Mouse (Mus musculus) left cerebral cortex, postnatal 36 days (tissue): ENCODE data around the gene Eng. TPM values are rescaled to one million over a fixed set of nuclear protein-coding genes. Genes with fewer than 3 reads are reported as not detected.

Source experiments
- DNase-seq, 2 experiments: peaks; one replicate each; pipeline ENCODE4 v3.0.0; 2021 to 2022; ENCODE audit warnings: low spot score in 2 of 2, mixed read lengths in 1 of 2
- intact Hi-C: fragments of 180-260 bp; cut with DNase I; formaldehyde crosslinking; loops from one replicate; pipeline ENCODE4 v1.15.1; 2025
- total RNA-seq, 2 experiments: library from RNA; stranded (reverse); gene quantifications; 2 replicates each; pipeline ENCODE4 v1.2.3; 2021

Eng gene
- total RNA-seq, 2 experiments from 2014 or later = 22.0 to 26.1 TPM

- intact Hi-C loops = no loop called here
- no peak for DNase-seq
Measured at GRCm38 (mm10) chr2:32699680-32700079, 53.3 kb downstream of the Eng start.

- no peak for DNase-seq
- intact Hi-C loops = no loop called here
Measured at GRCm38 (mm10) chr2:32700966-32701743, 54.8 kb downstream of the Eng start.

GRCm38 (mm10) chr2:32703046-32703445, 56.7 kb downstream of the Eng start:
- DNase-seq = no peak
- intact Hi-C loops = no loop called here

DNA sequence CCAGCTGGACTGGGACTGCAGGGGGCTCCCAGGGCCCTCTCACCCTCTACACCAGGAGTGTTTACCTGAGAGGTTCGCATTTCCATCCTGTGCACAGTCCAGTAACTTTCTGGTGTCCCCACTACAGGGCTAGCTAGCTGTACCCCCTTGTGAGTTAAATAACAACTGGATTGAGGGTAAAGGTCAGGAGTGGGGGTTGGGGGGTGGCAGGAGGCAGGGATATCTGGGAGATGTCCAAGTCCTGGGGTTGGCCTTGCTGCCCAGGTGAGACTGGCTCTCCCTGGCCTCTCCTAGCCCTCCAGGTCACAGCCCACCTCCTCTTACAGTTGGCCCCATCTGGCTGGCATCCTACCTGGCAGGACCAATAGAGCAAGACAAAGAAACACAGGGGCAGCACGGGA, 57.6 kb downstream of the Eng start, which contains the start of gene Fpgs:
Gene Fpgs (minus strand): TSS at position 125 of the 401 bp plus-strand sequence.
- DNase-seq = no peak
- intact Hi-C loops = no loop called here

- DNase-seq = no peak
- intact Hi-C loops = no loop called here
Measured at GRCm38 (mm10) chr2:32705018-32705417, 58.6 kb downstream of the Eng start.

DNA sequence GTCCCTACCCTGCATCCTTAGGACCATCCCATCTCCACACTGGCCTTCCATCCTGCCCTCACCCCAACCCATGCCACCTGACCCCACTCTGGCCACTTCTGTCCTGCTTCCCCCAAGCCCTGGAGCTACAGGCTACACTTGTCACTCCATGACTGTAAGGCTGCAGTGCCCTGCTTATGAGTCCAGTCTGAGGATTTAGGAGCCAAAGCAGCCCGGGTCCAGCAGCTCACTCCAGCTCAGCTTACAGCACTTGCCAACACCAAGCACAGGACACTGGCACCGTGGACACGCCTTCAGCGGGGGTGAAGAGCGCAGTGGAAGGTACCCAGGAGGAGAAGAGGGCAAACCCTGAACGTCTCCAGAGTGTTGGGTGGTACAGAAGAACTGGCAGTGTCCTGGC, 60.6 kb downstream of the Eng start:
- intact Hi-C loops = no loop called here
- no peak for DNase-seq

DNA sequence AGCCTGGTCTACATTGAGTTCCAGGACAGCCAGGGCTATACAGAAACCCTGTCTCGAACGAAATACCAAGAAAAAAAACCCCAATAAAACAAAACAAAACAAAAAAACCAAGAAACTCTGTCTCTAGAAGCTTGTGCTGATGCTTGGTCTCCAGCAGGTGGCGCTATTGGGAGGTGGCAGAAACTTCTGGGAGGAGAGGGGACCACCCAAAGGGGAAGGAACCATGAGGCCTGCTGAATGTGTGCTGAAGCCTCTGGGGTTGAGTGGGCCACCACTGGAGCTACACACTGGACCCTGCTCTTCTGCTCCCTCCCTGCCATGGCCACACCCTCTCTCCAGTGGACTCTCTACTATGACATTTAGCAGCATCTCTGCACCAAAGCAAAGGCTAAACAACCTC, 62.2 kb downstream of the Eng start:
- intact Hi-C loops = no loop called here

GRCm38 (mm10) chr2:32709521-32710137, 63.2 kb downstream of the Eng start:
- intact Hi-C loops = loop anchor here (5.0 kb wide), 1 partner anchor 148 kb away; no protein-coding TSS in a partner anchor

More for the DNA sequence above, 62.2 kb downstream of the Eng start:
- no peak for DNase-seq

DNA sequence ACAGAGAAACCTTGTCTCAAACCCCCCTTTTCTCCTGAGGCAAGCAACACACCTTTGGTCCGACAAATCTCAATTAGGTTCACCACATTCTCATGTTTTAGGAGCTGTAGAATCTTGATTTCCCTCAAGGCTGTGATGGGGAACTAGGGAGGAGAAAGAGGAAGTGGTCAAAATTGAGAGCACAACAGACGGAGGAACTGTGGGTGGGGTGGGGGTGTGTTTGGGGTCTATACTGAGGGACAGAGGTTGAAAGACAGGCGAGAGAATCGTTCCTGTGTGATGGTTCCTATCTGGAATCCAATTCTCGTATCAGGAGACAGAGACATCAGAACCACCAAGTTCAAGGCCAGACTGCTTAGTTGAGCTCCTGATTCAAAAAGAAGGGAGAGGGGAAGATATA, 64.0 kb downstream of the Eng start:
- DNase-seq = no peak
- intact Hi-C loops = loop anchor here (5.0 kb wide), 1 partner anchor 147 kb away; no protein-coding TSS in a partner anchor

More at GRCm38 (mm10) chr2:32709521-32710137, 63.2 kb downstream of the Eng start:
- no peak for DNase-seq

DNA sequence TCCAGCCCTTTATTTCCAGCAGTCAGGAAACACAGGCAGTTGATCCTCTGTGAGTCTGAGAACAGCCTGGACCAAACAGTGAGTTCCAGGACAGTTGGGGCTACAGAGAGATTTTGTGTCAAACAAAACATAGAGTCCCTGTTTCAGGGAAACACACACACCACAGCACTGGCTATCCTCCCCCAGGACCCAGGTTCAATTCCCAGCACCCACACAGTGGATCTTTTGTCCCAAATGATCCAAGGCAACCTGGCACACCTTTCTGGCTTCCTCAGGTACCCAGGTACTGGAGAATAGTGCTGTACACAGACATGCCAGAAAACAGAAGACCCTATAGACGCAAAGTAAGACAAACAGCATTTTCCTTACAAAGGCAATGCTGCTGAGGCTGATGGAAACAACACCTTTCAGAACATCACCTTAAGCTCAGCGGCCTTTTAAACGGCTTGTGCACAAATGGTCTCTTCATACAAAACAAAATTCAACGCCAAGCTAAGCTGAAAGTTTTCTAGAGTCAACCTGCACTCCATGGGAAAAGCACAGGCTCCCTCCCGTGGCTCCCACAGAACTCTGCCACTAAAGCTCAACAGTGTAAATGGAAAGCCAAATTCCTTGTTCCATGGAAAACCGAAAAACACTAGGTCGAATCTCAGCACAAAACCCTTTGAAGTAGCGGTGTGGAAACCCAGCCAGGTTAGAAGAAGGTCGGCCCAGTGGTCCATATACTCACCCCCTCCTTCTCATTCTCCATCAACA, 65.1 kb downstream of the Eng start:
- DNase-seq = no peak
- intact Hi-C loops = loop anchor here (1.0 to 5.0 kb wide), 2 partner anchors 17 to 146 kb away; no protein-coding TSS in a partner anchor

DNA sequence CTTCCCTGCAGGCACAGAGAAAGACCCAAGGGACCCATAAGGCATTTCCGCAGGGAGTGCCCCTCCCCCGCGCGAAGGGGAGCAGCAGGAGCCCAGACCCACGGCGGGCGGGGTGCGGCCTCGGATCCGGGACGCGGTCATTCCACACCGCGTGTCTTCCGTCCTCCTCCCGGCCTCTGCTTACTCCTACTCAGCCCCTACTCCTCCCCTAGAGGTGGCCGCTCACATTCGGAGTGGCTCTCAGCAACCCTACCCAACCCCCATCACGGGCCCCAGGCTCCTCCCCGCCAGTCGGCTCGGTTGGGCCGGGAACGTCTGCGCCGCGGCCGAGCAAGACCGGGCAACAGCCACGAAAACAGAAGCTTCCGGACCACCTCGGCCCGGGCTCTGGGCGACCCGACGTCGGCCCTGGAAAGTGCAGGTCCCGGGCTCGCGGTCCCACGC, 65.7 kb downstream of the Eng start:
- peak in 1 of 2 experiments; percentile 67 for DNase-seq
- intact Hi-C loops = loop anchor here (5.0 kb wide), 1 partner anchor 145 kb away; no protein-coding TSS in a partner anchor

DNA sequence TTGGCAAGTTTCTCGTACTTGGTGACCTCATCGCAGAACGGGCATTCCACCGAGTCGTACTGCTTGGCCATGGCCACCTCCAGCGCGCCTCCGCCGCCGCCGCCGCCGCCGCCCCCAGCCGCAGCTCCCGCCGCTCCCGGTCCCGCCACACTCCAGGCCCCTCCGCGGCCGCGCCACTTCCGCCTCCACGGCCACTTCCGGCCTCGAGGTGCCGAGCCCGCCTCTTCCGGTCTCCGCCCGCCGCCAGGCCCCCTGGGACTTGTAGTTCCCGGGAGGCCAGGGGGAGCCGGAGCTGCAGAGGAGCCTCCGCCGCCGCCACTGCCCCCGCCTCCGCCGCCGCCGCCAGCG, 66.2 kb downstream of the Eng start:
- intact Hi-C loops = loop anchor here (5.0 kb wide), 1 partner anchor 145 kb away; no protein-coding TSS in a partner anchor
- DNase-seq = peak in 1 of 2 experiments; percentile 97

DNA sequence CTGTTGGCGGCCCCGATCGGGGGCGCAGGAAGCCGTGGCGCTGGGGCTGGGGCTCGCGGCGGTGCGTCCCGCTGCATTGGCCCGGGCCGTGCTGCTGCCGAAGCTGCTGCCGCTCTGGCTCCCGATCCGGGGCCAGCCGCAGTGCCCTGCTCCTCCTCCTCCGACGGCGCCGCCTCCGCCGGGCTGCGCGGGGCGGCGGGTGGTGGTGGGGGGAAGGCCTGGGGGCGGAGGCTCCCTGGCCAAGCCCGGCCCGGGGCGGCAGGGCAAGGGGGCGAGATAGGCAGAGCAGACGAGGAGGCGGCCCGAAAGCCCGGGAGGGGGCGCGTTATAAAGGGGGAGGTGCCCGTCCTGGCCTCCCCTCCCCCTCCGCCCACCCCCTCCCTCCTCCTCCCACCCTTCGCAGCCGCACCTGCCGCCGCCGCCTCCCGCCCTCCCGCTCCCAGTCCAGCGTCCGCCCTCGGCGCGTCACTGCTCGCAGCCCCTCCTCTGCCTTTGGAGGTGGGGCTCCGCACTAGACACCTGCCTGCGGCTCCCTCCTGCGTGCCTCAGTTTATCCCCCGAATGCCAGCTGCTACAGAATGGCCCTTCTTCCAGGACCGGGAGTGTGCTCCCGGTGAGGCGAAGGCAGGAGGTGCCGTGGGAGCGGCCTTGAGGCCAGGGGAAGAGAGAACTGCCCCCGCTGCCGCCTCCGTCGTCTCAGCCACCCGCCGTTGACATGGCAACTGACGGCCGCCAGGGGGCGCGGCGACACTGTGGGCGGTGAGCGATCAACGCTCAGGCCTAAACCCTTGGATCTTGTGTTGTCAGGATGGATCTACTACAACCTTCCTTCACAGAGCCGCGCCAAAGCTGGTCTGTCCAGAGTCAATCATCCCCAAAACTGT, 66.8 kb downstream of the Eng start, which contains the start of gene Cdk9:
Gene Cdk9 (minus strand): TSS at position 143 of the 884 bp plus-strand sequence.
- intact Hi-C loops = loop anchor here (1.0 to 5.0 kb wide), 3 partner anchors 28 to 144 kb away; partner anchors contain the start of genes 6330409D20Rik and Tor2a
- DNase-seq = peak; percentile 94

GRCm38 (mm10) chr2:32714117-32714986, 68.0 kb downstream of the Eng start:
- intact Hi-C loops = loop anchor here (5.0 kb wide), 1 partner anchor 143 kb away; no protein-coding TSS in a partner anchor
- DNase-seq = no peak

GRCm38 (mm10) chr2:32714987-32715425, 68.6 kb downstream of the Eng start:
- intact Hi-C loops = loop anchor here (5.0 kb wide), 1 partner anchor 142 kb away; no protein-coding TSS in a partner anchor
- no peak for DNase-seq

- no peak for DNase-seq
- intact Hi-C loops = no loop called here
Measured at GRCm38 (mm10) chr2:32718761-32719160, 72.4 kb downstream of the Eng start.

GRCm38 (mm10) chr2:32720053-32720452, 73.7 kb downstream of the Eng start:
- intact Hi-C loops = no loop called here
- DNase-seq = no peak
